Mouse (Mus musculus): ENCODE measurements around the gene Myrip. TPM values are rescaled to one million over a fixed set of nuclear protein-coding genes. Genes with fewer than 3 reads are reported as not detected.

The Myrip gene
- total RNA-seq, 1 experiment = 0.40 TPM

- no peak for DNase-seq (ENCODE audit: low read depth, low spot score)
- no peak for TF ChIP-seq ZNF384 (IDR thresholded peaks at IDR 0.05; ENCODE audit: low read depth, low read length)
- no peak for TF ChIP-seq MAFK (IDR thresholded peaks at IDR 0.05; ENCODE audit: insufficient read depth, low read depth, low read length)
- TF ChIP-seq ZC3H11A (IDR thresholded peaks at IDR 0.05; ENCODE audit: borderline replicate concordance, low read depth, low read length) = no peak
- TF ChIP-seq HCFC1 (IDR thresholded peaks at IDR 0.05; ENCODE audit: borderline replicate concordance, insufficient read depth, low read length) = no peak
- TF ChIP-seq CHD2 (IDR thresholded peaks at IDR 0.05; ENCODE audit: low read depth, low read length) = no peak
- Histone ChIP-seq H3K27ac (ENCODE audit: insufficient read depth, low read depth, low read length, poor library complexity, severe bottlenecking) (no peak overlapping the region), H3K9ac (ENCODE audit: insufficient read depth, low read depth, low read length, poor library complexity, severe bottlenecking) (no peak overlapping the region), H3K36me3 (ENCODE audit: control insufficient read depth, insufficient read depth, low read length, poor library complexity, severe bottlenecking) (no peaks in the 10 kb centered on the region), H3K4me3 (ENCODE audit: insufficient read depth in 1 of 2, low read depth in 1 of 2, low read length in 2 of 2, poor library complexity in 1 of 2, severe bottlenecking in 1 of 2) (no peak overlapping the region), H3K4me1 (ENCODE audit: control insufficient read depth in 2 of 2, insufficient read depth in 2 of 2, low read length in 2 of 2, poor library complexity in 1 of 2) (no peaks in the 10 kb centered on the region), H3K9me3 (ENCODE audit: control insufficient read depth, insufficient read depth, low read depth, low read length) (no peaks in the 10 kb centered on the region)
- in situ Hi-C loops (cut with MboI; ENCODE audit: low sequenced_read_pairs in 2 of 2, unreplicated experiment in 2 of 2) = no loop called here
These were observed 108.4 kb downstream of the Myrip start for GRCm38 (mm10) chr9:120409663-120410181.

GRCm38 (mm10) chr9:120410421-120410820 lies 109.1 kb downstream of the Myrip start:
- DNase-seq (ENCODE audit: low read depth, low spot score) = peak; percentile 37
- Histone ChIP-seq H3K36me3 (ENCODE audit: control insufficient read depth, insufficient read depth, low read length, poor library complexity, severe bottlenecking) (no peaks in the 10 kb centered on the region), H3K4me1 (ENCODE audit: control insufficient read depth in 2 of 2, insufficient read depth in 2 of 2, low read length in 2 of 2, poor library complexity in 1 of 2) (no peaks in the 10 kb centered on the region), H3K9ac (ENCODE audit: insufficient read depth, low read depth, low read length, poor library complexity, severe bottlenecking) (no peak overlapping the region), H3K9me3 (ENCODE audit: control insufficient read depth, insufficient read depth, low read depth, low read length) (no peaks in the 10 kb centered on the region), H3K4me3 (ENCODE audit: insufficient read depth in 1 of 2, low read depth in 1 of 2, low read length in 2 of 2, poor library complexity in 1 of 2, severe bottlenecking in 1 of 2) (no peak overlapping the region), H3K27ac (ENCODE audit: insufficient read depth, low read depth, low read length, poor library complexity, severe bottlenecking) (no peak overlapping the region)
- in situ Hi-C loops (cut with MboI; ENCODE audit: low sequenced_read_pairs in 2 of 2, unreplicated experiment in 2 of 2) = no loop called here
- TF ChIP-seq MAFK (IDR thresholded peaks at IDR 0.05; ENCODE audit: insufficient read depth, low read depth, low read length) = no peak
- TF ChIP-seq HCFC1 (IDR thresholded peaks at IDR 0.05; ENCODE audit: borderline replicate concordance, insufficient read depth, low read length) = no peak
- TF ChIP-seq CHD2 (IDR thresholded peaks at IDR 0.05; ENCODE audit: low read depth, low read length) = no peak
- TF ChIP-seq ZC3H11A (IDR thresholded peaks at IDR 0.05; ENCODE audit: borderline replicate concordance, low read depth, low read length) = no peak
- TF ChIP-seq ZNF384 (IDR thresholded peaks at IDR 0.05; ENCODE audit: low read depth, low read length) = no peak

GRCm38 (mm10) chr9:120415504-120415903 lies 114.2 kb downstream of the Myrip start:
- DNase-seq (ENCODE audit: low read depth, low spot score) = peak; percentile 60
- Histone ChIP-seq H3K9me3 (ENCODE audit: control insufficient read depth, insufficient read depth, low read depth, low read length) (no peaks in the 10 kb centered on the region), H3K4me1 (ENCODE audit: control insufficient read depth in 2 of 2, insufficient read depth in 2 of 2, low read length in 2 of 2, poor library complexity in 1 of 2) (no peaks in the 10 kb centered on the region), H3K4me3 (ENCODE audit: insufficient read depth in 1 of 2, low read depth in 1 of 2, low read length in 2 of 2, poor library complexity in 1 of 2, severe bottlenecking in 1 of 2) (no peak overlapping the region), H3K27ac (ENCODE audit: insufficient read depth, low read depth, low read length, poor library complexity, severe bottlenecking) (no peak overlapping the region), H3K36me3 (ENCODE audit: control insufficient read depth, insufficient read depth, low read length, poor library complexity, severe bottlenecking) (no peaks in the 10 kb centered on the region), H3K9ac (ENCODE audit: insufficient read depth, low read depth, low read length, poor library complexity, severe bottlenecking) (no peak overlapping the region)
- peak; percentile 38; the same call in 1 of the 2 replicates for TF ChIP-seq MAFK (IDR thresholded peaks at IDR 0.05; ENCODE audit: insufficient read depth, low read depth, low read length)
- no peak for TF ChIP-seq ZC3H11A (IDR thresholded peaks at IDR 0.05; ENCODE audit: borderline replicate concordance, low read depth, low read length)
- in situ Hi-C loops (cut with MboI; ENCODE audit: low sequenced_read_pairs in 2 of 2, unreplicated experiment in 2 of 2) = no loop called here

GRCm38 (mm10) chr9:120416151-120416550 lies 114.8 kb downstream of the Myrip start:
- in situ Hi-C loops (cut with MboI; ENCODE audit: low sequenced_read_pairs in 2 of 2, unreplicated experiment in 2 of 2) = no loop called here
- no peaks in the 10 kb centered on the region for H3K4me1 ChIP-seq (ENCODE audit: control insufficient read depth in 2 of 2, insufficient read depth in 2 of 2, low read length in 2 of 2, poor library complexity in 1 of 2)
- no peak overlapping the region for H3K9ac ChIP-seq (ENCODE audit: insufficient read depth, low read depth, low read length, poor library complexity, severe bottlenecking)
- no peak overlapping the region for H3K27ac ChIP-seq (ENCODE audit: insufficient read depth, low read depth, low read length, poor library complexity, severe bottlenecking)
- no peaks in the 10 kb centered on the region for H3K36me3 ChIP-seq (ENCODE audit: control insufficient read depth, insufficient read depth, low read length, poor library complexity, severe bottlenecking)
- DNase-seq (ENCODE audit: low read depth, low spot score) = no peak
- H3K9me3 ChIP-seq (ENCODE audit: control insufficient read depth, insufficient read depth, low read depth, low read length) = no peaks in the 10 kb centered on the region
- H3K4me3 ChIP-seq (ENCODE audit: insufficient read depth in 1 of 2, low read depth in 1 of 2, low read length in 2 of 2, poor library complexity in 1 of 2, severe bottlenecking in 1 of 2) = no peak overlapping the region
- TF ChIP-seq ZC3H11A (IDR thresholded peaks at IDR 0.05; ENCODE audit: borderline replicate concordance, low read depth, low read length) (no peak), CHD2 (IDR thresholded peaks at IDR 0.05; ENCODE audit: low read depth, low read length) (no peak), MAFK (IDR thresholded peaks at IDR 0.05; ENCODE audit: insufficient read depth, low read depth, low read length) (no peak), HCFC1 (IDR thresholded peaks at IDR 0.05; ENCODE audit: borderline replicate concordance, insufficient read depth, low read length) (no peak), ZNF384 (IDR thresholded peaks at IDR 0.05; ENCODE audit: low read depth, low read length) (no peak)

- Histone ChIP-seq H3K4me3 (ENCODE audit: insufficient read depth in 1 of 2, low read depth in 1 of 2, low read length in 2 of 2, poor library complexity in 1 of 2, severe bottlenecking in 1 of 2) (no peak overlapping the region), H3K4me1 (ENCODE audit: control insufficient read depth in 2 of 2, insufficient read depth in 2 of 2, low read length in 2 of 2, poor library complexity in 1 of 2) (no peaks in the 10 kb centered on the region), H3K27ac (ENCODE audit: insufficient read depth, low read depth, low read length, poor library complexity, severe bottlenecking) (no peak overlapping the region), H3K9ac (ENCODE audit: insufficient read depth, low read depth, low read length, poor library complexity, severe bottlenecking) (no peak overlapping the region), H3K9me3 (ENCODE audit: control insufficient read depth, insufficient read depth, low read depth, low read length) (no peaks in the 10 kb centered on the region), H3K36me3 (ENCODE audit: control insufficient read depth, insufficient read depth, low read length, poor library complexity, severe bottlenecking) (no peaks in the 10 kb centered on the region)
- TF ChIP-seq ZC3H11A (IDR thresholded peaks at IDR 0.05; ENCODE audit: borderline replicate concordance, low read depth, low read length) (no peak), CHD2 (IDR thresholded peaks at IDR 0.05; ENCODE audit: low read depth, low read length) (no peak), HCFC1 (IDR thresholded peaks at IDR 0.05; ENCODE audit: borderline replicate concordance, insufficient read depth, low read length) (no peak), MAFK (IDR thresholded peaks at IDR 0.05; ENCODE audit: insufficient read depth, low read depth, low read length) (no peak), ZNF384 (IDR thresholded peaks at IDR 0.05; ENCODE audit: low read depth, low read length) (no peak)
- no peak for DNase-seq (ENCODE audit: low read depth, low spot score)
- in situ Hi-C loops (cut with MboI; ENCODE audit: low sequenced_read_pairs in 2 of 2, unreplicated experiment in 2 of 2) = no loop called here
These were observed 115.4 kb downstream of the Myrip start for GRCm38 (mm10) chr9:120416729-120417128.

Data from ES-E14 (cell line).